Mouse (Mus musculus): ENCODE results near the gene Fgfrl1.

DNA sequence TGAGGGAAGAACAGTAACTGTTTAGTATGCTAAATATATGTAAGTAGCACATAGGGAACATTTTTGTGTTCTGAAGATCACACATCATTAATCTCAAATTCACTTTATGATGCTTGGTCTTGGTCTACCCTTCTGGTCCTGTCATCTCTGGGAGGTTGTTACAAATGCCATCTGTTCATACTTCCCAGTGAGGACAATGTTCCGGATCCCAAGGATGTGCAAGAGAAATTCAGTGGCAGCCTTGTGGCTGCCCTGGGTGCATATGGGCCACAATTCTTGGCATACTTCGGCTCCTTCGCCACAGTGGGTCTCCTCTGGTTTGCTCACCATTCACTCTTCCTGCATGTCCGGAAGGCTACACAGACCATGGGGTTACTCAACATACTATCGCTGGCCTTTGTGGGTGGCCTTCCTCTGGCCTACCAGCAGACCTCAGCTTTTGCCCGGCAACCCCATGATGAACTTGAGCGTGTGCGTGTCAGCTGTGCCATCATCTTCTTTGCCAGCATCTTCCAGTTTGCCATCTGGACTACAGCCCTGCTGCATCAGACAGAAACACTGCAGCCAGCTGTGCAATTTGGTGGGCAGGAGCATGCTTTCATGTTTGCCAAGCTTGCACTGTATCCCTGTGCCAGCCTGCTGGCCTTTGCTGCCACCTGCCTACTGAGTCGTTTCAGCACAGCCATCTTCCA is 46.4 kb upstream of the Fgfrl1 start:
- TF ChIP-seq CTCF (IDR thresholded peaks at IDR 0.05) = peak; percentile 66
- no peak for TF ChIP-seq EP300 (IDR thresholded peaks at IDR 0.05)

All from lung, postnatal 0 days (tissue).